In genomic region chr16:11477591-11477990, GRCm38 (mm10) we compare ENCODE assay signal across 18 mouse cellular contexts.
"Had no signal": no experiment of that assay in that cellular context is flagged by ENCODE, and none has a peak within 500 bp of the region (broad histone marks: within the 10 kb centered on the region; RNA-seq: fewer than 3 reads in every experiment).

No protein-coding gene starts in this region.

- H3K27ac ChIP-seq: midbrain, embryonic 10.5 days; midbrain, embryonic 12.5 days; neural tube, embryonic 13.5 days; neural tube, embryonic 15.5 days had no signal

- DNase-seq: lung, adult 18-20 months; lung, embryonic 14.5 days; lung, postnatal 10 days; lung, postnatal 4 days; midbrain, embryonic 14.5 days; retina, postnatal 1 day; right cerebral cortex, adult 18-20 months; right cerebral cortex, postnatal 25 days; right cerebral cortex, postnatal 4 days; spleen, adult 18-20 months; thymus, adult 18-20 months; thymus, postnatal 14 days; thymus, postnatal 36 days had no signal

- H3K4me3 ChIP-seq: midbrain, embryonic 10.5 days; midbrain, embryonic 12.5 days; myocyte; neural tube, embryonic 13.5 days; neural tube, embryonic 15.5 days had no signal
